Mouse (Mus musculus) left cerebral cortex, postnatal 4 days (tissue): ENCODE measurements around the gene Hoga1. TPM values are rescaled to one million over a fixed set of nuclear protein-coding genes. Genes with fewer than 3 reads are reported as not detected.
"Not testable (repeated sequence)": the region's sequence is repeated elsewhere in the genome, so short reads cannot be mapped to it uniquely, and the experiment has no call there.

ENCODE experiments used
- DNase-seq: peaks from one replicate; pipeline ENCODE4 v3.0.0-alpha.2; 2022
- intact Hi-C: fragments of 180-260 bp; cut with DNase I; formaldehyde crosslinking; loops from one replicate; pipeline ENCODE4 v1.15.1; 2025
- total RNA-seq, 2 experiments: library from RNA; stranded (reverse); gene quantifications; 2 replicates each; pipeline ENCODE4 v1.2.3; 2021

The Hoga1 gene
- total RNA-seq, 2 experiments from 2014 or later, result 9.0 to 10.2 TPM

GRCm38 (mm10) chr19:42068441-42069240, 23.2 kb downstream of the Hoga1 start:
- intact Hi-C loops, result no loop called here
- DNase-seq, result no peak

- intact Hi-C loops, result no loop called here
- DNase-seq, result peak; percentile 26
Measured at GRCm38 (mm10) chr19:42069241-42069525, 23.8 kb downstream of the Hoga1 start.

GRCm38 (mm10) chr19:42071221-42071620, 25.8 kb downstream of the Hoga1 start:
- intact Hi-C loops, result no loop called here
- no peak for DNase-seq

- intact Hi-C loops, result no loop called here
- DNase-seq, result no peak
Measured at GRCm38 (mm10) chr19:42071886-42072608, 26.6 kb downstream of the Hoga1 start.

- DNase-seq, result no peak
- intact Hi-C loops, result no loop called here
Measured at GRCm38 (mm10) chr19:42072802-42073201, 27.4 kb downstream of the Hoga1 start.

GRCm38 (mm10) chr19:42075051-42075450, 29.6 kb downstream of the Hoga1 start:
- intact Hi-C loops, result no loop called here
- no peak for DNase-seq

GRCm38 (mm10) chr19:42075992-42076391, 30.6 kb downstream of the Hoga1 start:
- DNase-seq, result no peak
- intact Hi-C loops, result no loop called here

- intact Hi-C loops, result no loop called here
- no peak for DNase-seq
Measured at GRCm38 (mm10) chr19:42078566-42078965, 33.2 kb downstream of the Hoga1 start.

- intact Hi-C loops, result no loop called here
- DNase-seq, result no peak
Measured at GRCm38 (mm10) chr19:42079006-42079405, 33.6 kb downstream of the Hoga1 start.

- intact Hi-C loops, result no loop called here
- no peak for DNase-seq
Measured at GRCm38 (mm10) chr19:42079950-42080349, 34.5 kb downstream of the Hoga1 start.

GRCm38 (mm10) chr19:42080469-42080868, 35.1 kb downstream of the Hoga1 start:
- no peak for DNase-seq

GRCm38 (mm10) chr19:42081613-42082012, 36.2 kb downstream of the Hoga1 start:
- DNase-seq, intact Hi-C loops: not testable (repeated sequence)

More at GRCm38 (mm10) chr19:42080469-42080868, 35.1 kb downstream of the Hoga1 start:
- intact Hi-C loops, result no loop called here

- intact Hi-C loops, result no loop called here
- no peak for DNase-seq
Measured at GRCm38 (mm10) chr19:42085690-42086089, 40.3 kb downstream of the Hoga1 start.

GRCm38 (mm10) chr19:42086166-42086565, 40.8 kb downstream of the Hoga1 start, which contains the start of gene Morn4:
Gene Morn4 (minus strand): TSS chr19:42086357.
- DNase-seq, result peak; percentile 96
- intact Hi-C loops, result no loop called here

GRCm38 (mm10) chr19:42089103-42089747, 43.8 kb downstream of the Hoga1 start:
- intact Hi-C loops, result no loop called here
- peak; percentile 35 for DNase-seq

- DNase-seq, result peak; percentile 99
- intact Hi-C loops, result no loop called here
Measured at GRCm38 (mm10) chr19:42089748-42090595, 44.6 kb downstream of the Hoga1 start, which contains the start of gene Pi4k2a. Gene Pi4k2a (plus strand): TSS chr19:42090470.

GRCm38 (mm10) chr19:42090637-42091141, 45.3 kb downstream of the Hoga1 start:
- intact Hi-C loops, result no loop called here
- no peak for DNase-seq

- intact Hi-C loops, result no loop called here
- no peak for DNase-seq
Measured at GRCm38 (mm10) chr19:42099406-42099805, 54.0 kb downstream of the Hoga1 start.

GRCm38 (mm10) chr19:42104681-42105080, 59.3 kb downstream of the Hoga1 start:
- intact Hi-C loops, result no loop called here
- no peak for DNase-seq

GRCm38 (mm10) chr19:42115783-42116335, 70.4 kb downstream of the Hoga1 start:
- no peak for DNase-seq
- intact Hi-C loops, result no loop called here
